22 mouse cellular contexts compared by ENCODE assay signal in the genomic region with DNA sequence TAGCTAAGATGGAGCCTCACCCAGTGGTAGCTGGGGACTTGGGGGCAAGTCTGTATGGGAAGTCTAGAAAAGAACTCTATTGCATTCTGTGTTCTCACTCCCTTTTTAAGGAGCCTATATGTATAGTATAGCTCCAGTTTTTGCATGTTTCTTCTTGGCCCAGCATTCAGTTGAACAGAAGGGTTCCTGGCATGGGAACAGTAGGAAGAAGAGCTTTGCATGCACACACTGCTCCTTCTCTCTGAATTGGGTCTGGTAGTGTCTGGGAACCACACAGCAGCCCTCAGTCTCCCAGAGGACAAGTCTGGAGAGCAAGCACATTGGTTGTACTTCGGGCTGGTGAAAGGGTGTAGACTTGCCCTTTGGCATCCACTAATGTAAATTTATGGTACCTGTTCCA. TPM values are rescaled to one million over a fixed set of nuclear protein-coding genes. Genes with fewer than 3 reads are reported as not detected.
"Had no signal": no experiment of that assay in that cellular context is flagged by ENCODE, and none has a peak within 500 bp of the region (broad histone marks: within the 10 kb centered on the region; RNA-seq: fewer than 3 reads in every experiment).

No protein-coding gene starts in this region.

- H3K9me3 ChIP-seq: midbrain, embryonic 10.5 days; midbrain, embryonic 12.5 days; neural tube, embryonic 13.5 days; neural tube, embryonic 15.5 days had no signal

- H3K4me1 ChIP-seq: midbrain, embryonic 12.5 days; neural tube, embryonic 13.5 days; neural tube, embryonic 15.5 days had no signal

- H3K27me3 ChIP-seq: neural tube, embryonic 13.5 days; neural tube, embryonic 15.5 days had no signal

- DNase-seq: lung, adult 18-20 months; lung, embryonic 14.5 days; lung, postnatal 10 days; lung, postnatal 4 days; midbrain, embryonic 14.5 days; retina, postnatal 1 day; right cerebral cortex, adult 18-20 months; right cerebral cortex, postnatal 14 days; right cerebral cortex, postnatal 4 days; thymus, adult 18-20 months; thymus, postnatal 14 days; thymus, postnatal 36 days had no signal

- H3K4me3 ChIP-seq: midbrain, embryonic 10.5 days; midbrain, embryonic 12.5 days; myocyte; neural tube, embryonic 13.5 days; neural tube, embryonic 15.5 days had no signal

- ATAC-seq: midbrain, embryonic 16.5 days had no signal

- H3K9ac ChIP-seq: lung, embryonic 14.5 days; midbrain, embryonic 12.5 days; neural tube, embryonic 13.5 days; neural tube, embryonic 15.5 days had no signal

- H3K36me3 ChIP-seq: midbrain, embryonic 10.5 days; midbrain, embryonic 12.5 days; neural tube, embryonic 13.5 days; neural tube, embryonic 15.5 days had no signal

- H3K4me2 ChIP-seq: lung, embryonic 14.5 days; midbrain, embryonic 12.5 days; neural tube, embryonic 13.5 days; neural tube, embryonic 15.5 days had no signal

- H3K27ac ChIP-seq: midbrain, embryonic 10.5 days; midbrain, embryonic 12.5 days; neural tube, embryonic 13.5 days; neural tube, embryonic 15.5 days had no signal

RNA-seq across cellular contexts. Expression of gene Lyzl4, which starts 11.3 kb away (rescaled TPM):
- total RNA-seq: megakaryocyte, adult 5-6 weeks; megakaryocyte-erythroid progenitor cell, adult 5-6 weeks had no signal
- polyA plus RNA-seq: lung, embryonic 14.5 days; lung, embryonic 16.5 days; midbrain, embryonic 10.5 days; midbrain, embryonic 12.5 days; midbrain, embryonic 14.5 days; midbrain, embryonic 16.5 days; myocyte; neural tube, embryonic 11.5 days; neural tube, embryonic 13.5 days; neural tube, embryonic 15.5 days had no signal

RNA-seq across cellular contexts. Expression of gene Vipr1, which starts 11.9 kb away (rescaled TPM):
- total RNA-seq: megakaryocyte-erythroid progenitor cell, adult 5-6 weeks had no signal
